Mouse (Mus musculus): ENCODE results near the gene Creg1.

Creg1 gene

GRCm38 (mm10) chr1:165763635-165764372 is at the start of gene Creg1:
Gene Creg1 (plus strand): TSS chr1:165763746.
- peak; percentile 80 to 86 for DNase-seq (ENCODE audit: low read depth in 1 of 2, low spot score in 2 of 2)

GRCm38 (mm10) chr1:165713798-165714197 is 49.7 kb upstream of the Creg1 start:
- DNase-seq (ENCODE audit: low read depth in 1 of 2, low spot score in 2 of 2), result no peak

- DNase-seq (ENCODE audit: low read depth in 1 of 2, low spot score in 2 of 2), result no peak
Measured at GRCm38 (mm10) chr1:165716426-165716825, 47.1 kb upstream of the Creg1 start.

- no peak for DNase-seq (ENCODE audit: low read depth in 1 of 2, low spot score in 2 of 2)
Measured at GRCm38 (mm10) chr1:165717711-165718542, 45.6 kb upstream of the Creg1 start.

GRCm38 (mm10) chr1:165718543-165719105 is 44.9 kb upstream of the Creg1 start:
- DNase-seq (ENCODE audit: low read depth in 1 of 2, low spot score in 2 of 2), result no peak

- no peak for DNase-seq (ENCODE audit: low read depth in 1 of 2, low spot score in 2 of 2)
Measured at GRCm38 (mm10) chr1:165722531-165723123, 40.9 kb upstream of the Creg1 start.

GRCm38 (mm10) chr1:165724219-165725033 is 39.1 kb upstream of the Creg1 start:
- no peak for DNase-seq (ENCODE audit: low read depth in 1 of 2, low spot score in 2 of 2)

GRCm38 (mm10) chr1:165725039-165725644 is 38.4 kb upstream of the Creg1 start:
- no peak for DNase-seq (ENCODE audit: low read depth in 1 of 2, low spot score in 2 of 2)

GRCm38 (mm10) chr1:165726986-165727385 is 36.6 kb upstream of the Creg1 start:
- no peak for DNase-seq (ENCODE audit: low read depth in 1 of 2, low spot score in 2 of 2)

GRCm38 (mm10) chr1:165728057-165728639 is 35.4 kb upstream of the Creg1 start:
- no peak for DNase-seq (ENCODE audit: low read depth in 1 of 2, low spot score in 2 of 2)

- no peak for DNase-seq (ENCODE audit: low read depth in 1 of 2, low spot score in 2 of 2)
Measured at GRCm38 (mm10) chr1:165730129-165730528, 33.4 kb upstream of the Creg1 start.

GRCm38 (mm10) chr1:165731553-165731952 is 32.0 kb upstream of the Creg1 start:
- peak in 1 of 2 experiments; percentile 10 for DNase-seq (ENCODE audit: low read depth in 1 of 2, low spot score in 2 of 2)

GRCm38 (mm10) chr1:165734840-165735239 is 28.7 kb upstream of the Creg1 start:
- DNase-seq (ENCODE audit: low read depth in 1 of 2, low spot score in 2 of 2), result no peak

GRCm38 (mm10) chr1:165735826-165736818 is 27.4 kb upstream of the Creg1 start:
- peak; percentile 66 to 78 for DNase-seq (ENCODE audit: low read depth in 1 of 2, low spot score in 2 of 2)

- DNase-seq (ENCODE audit: low read depth in 1 of 2, low spot score in 2 of 2), result no peak
Measured at GRCm38 (mm10) chr1:165737451-165737850, 26.1 kb upstream of the Creg1 start.

GRCm38 (mm10) chr1:165737867-165738266 is 25.7 kb upstream of the Creg1 start:
- no peak for DNase-seq (ENCODE audit: low read depth in 1 of 2, low spot score in 2 of 2)

- no peak for DNase-seq (ENCODE audit: low read depth in 1 of 2, low spot score in 2 of 2)
Measured at GRCm38 (mm10) chr1:165738985-165739384, 24.6 kb upstream of the Creg1 start.

GRCm38 (mm10) chr1:165741989-165742388 is 21.6 kb upstream of the Creg1 start:
- DNase-seq (ENCODE audit: low read depth in 1 of 2, low spot score in 2 of 2), result no peak

GRCm38 (mm10) chr1:165748053-165748452 is 15.5 kb upstream of the Creg1 start:
- no peak for DNase-seq (ENCODE audit: low read depth in 1 of 2, low spot score in 2 of 2)

Data from monocyte, adult 2 months (primary cell).